Mouse (Mus musculus) small intestine, adult 2 months (tissue): ENCODE results near the gene Adgra1.

Experiments
- CTCF ChIP-seq: fragments of 200-500 bp; IDR thresholded peaks from 2 replicates; pipeline ENCODE4 v1.5.1; 2012; ENCODE audit warnings: low read depth, mild to moderate bottlenecking, control low read depth, inconsistent platforms, low read length, moderate library complexity, mixed read lengths; ENCODE audit not compliant: insufficient replicate concordance, insufficient read length; ENCODE audit errors: extremely low read depth
- POLR2A ChIP-seq: fragments of 200-500 bp; IDR thresholded peaks from 2 replicates; pipeline ENCODE4 v1.6.1; 2012; ENCODE audit warnings: low read depth, mild to moderate bottlenecking, control low read depth, inconsistent platforms, low read length, moderate library complexity

- TF ChIP-seq CTCF (no peak), POLR2A (no peak)
Observed at GRCm38 (mm10) chr7:139795004-139795605, 38.9 kb upstream of the Adgra1 start.
